In the genomic region with DNA sequence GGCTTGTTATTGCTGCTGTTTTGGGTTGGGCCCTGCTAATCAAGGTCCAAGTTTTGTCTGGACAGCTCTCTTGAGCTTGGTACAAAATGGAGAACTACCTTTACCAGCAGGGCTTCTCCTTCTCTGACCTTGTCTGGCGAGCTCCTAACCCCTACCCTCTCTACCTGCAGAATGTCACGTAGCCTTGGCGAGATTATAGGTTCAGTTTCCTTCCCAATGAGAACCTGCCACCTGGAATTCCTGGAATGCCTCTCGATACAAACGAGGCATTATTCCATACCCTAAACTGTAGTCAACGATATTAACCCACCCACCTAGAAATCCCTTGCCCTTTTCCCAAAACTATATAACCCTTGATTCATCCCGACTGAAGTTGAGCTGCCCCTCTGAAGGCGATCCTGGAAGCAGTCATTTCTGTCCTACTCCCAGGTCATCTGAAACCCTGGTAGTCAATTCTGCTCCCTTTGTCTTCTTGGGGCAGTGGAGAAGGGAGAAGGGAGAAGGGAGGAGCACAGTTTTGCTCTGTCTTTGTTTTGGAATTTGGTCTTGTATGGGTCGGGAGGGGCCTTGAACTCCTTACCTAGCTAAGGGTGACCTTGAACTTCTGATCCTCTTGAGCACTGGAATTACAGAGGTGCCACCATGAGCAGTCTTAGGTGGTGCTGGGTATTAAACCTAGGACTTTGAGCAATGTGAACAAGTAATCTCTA, we compare ENCODE assay signal across 18 mouse cellular contexts.
"Had no signal": no experiment of that assay in that cellular context is flagged by ENCODE, and none has a peak within 500 bp of the region (broad histone marks: within the 10 kb centered on the region; RNA-seq: fewer than 3 reads in every experiment).

No protein-coding gene starts in this region.

- H3K27me3 ChIP-seq: liver, embryonic 15.5 days; lung, embryonic 15.5 days; midbrain, embryonic 13.5 days; midbrain, embryonic 15.5 days; neural tube, embryonic 12.5 days; stomach, embryonic 15.5 days had no signal

- H3K27ac ChIP-seq: liver, embryonic 15.5 days; lung, embryonic 15.5 days; macrophage; midbrain, embryonic 13.5 days; midbrain, embryonic 15.5 days; neural tube, embryonic 12.5 days; stomach, embryonic 15.5 days; stomach, postnatal 0 days had no signal

- H3K36me3 ChIP-seq: liver, embryonic 15.5 days; lung, embryonic 15.5 days; midbrain, embryonic 13.5 days; midbrain, embryonic 15.5 days; neural tube, embryonic 12.5 days; stomach, embryonic 15.5 days had no signal

- H3K4me1 ChIP-seq: lung, embryonic 15.5 days; midbrain, embryonic 13.5 days; midbrain, embryonic 15.5 days; neural tube, embryonic 12.5 days; stomach, embryonic 15.5 days had no signal

- DNase-seq: liver, postnatal 0 days; lung, adult 2 months; lung, postnatal 14 days; lung, postnatal 36 days; right cerebral cortex, postnatal 14 days; right cerebral cortex, postnatal 4 days; spleen, adult 18-20 months; thymus, postnatal 14 days; thymus, postnatal 36 days had no signal

- H3K4me3 ChIP-seq: liver, embryonic 15.5 days; lung, embryonic 15.5 days; megakaryocyte, embryonic 14.5 days; midbrain, embryonic 13.5 days; midbrain, embryonic 15.5 days; neural tube, embryonic 12.5 days; stomach, embryonic 15.5 days had no signal

- H3K9me3 ChIP-seq: liver, embryonic 15.5 days; lung, embryonic 15.5 days; midbrain, embryonic 13.5 days; midbrain, embryonic 15.5 days; neural tube, embryonic 12.5 days; stomach, embryonic 15.5 days had no signal

- H3K9ac ChIP-seq: liver, embryonic 15.5 days; liver, postnatal 0 days; lung, embryonic 15.5 days; midbrain, embryonic 13.5 days; midbrain, embryonic 15.5 days; neural tube, embryonic 12.5 days; stomach, embryonic 15.5 days had no signal
